Mouse (Mus musculus): ENCODE results near the gene Mzf1.
"Not testable (repeated sequence)": the region's sequence is repeated elsewhere in the genome, so short reads cannot be mapped to it uniquely, and the experiment has no call there.

Mzf1 gene

GRCm38 (mm10) chr7:13054287-13055010 is at the start of gene Mzf1:
TSS of gene Mzf1 (minus strand) at chr7:13054764.
- peak; percentile 92 for DNase-seq

DNA sequence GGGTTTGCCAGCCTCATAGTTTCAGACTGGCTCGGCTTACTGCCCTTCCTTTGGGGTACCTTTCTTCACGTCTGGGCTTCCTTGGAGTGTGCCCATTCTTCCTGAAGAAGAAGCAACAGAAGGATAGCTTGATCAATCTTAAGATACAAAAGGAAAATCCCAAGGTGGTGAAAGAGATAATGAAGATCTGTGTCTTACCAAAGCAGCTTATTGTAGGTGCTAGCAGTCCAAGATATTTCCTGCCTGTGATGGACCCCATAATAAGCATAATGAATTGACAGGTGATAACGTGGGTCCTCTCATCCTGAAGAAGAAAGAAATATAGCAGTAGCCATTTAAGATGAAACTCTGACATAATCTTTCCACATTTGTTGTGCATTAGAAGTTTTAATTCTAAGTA is 40.5 kb upstream of the Mzf1 start, which contains the start of gene Vmn1r85:
Gene Vmn1r85 (minus strand): TSS at position 101 of the 400 bp plus-strand sequence.
- no peak for DNase-seq

DNA sequence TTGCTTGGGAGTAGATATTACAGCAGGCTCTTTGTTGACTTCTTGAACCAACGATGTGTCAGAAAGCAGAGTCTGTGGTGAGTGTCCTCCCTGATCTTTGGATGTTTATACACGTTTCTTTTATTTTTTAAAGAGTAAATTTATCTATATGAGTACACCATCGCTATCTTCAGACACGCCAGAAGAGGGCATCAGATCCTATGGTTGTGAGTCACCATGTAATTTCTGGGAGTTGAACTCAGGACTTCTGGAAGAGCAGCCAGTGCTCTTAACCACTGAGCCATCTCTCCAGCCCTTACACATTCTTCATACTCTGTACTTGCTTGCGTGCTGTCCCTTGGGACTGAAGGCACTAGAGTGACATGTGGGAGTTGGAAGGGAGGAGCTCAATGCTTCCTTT is 17.7 kb upstream of the Mzf1 start:
- no peak for DNase-seq

DNA sequence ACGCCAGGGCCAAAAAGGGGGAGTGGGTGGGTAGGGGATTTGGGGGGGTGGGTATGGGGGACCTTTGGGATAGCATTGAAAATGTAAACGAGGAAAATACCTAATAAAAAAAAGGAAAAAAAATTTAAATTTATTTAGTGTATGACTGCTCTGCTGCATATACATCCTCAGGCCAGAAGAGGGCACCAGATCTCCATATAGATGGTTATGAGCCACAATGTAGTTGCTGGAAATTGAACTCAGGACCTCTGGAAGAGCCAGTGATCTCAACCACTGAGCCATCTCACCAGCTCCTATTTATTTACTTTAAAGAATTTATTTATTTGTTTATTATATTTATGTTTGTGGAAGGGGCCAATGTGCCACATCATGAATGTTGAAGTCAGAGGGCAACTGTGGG is 8.8 kb upstream of the Mzf1 start:
- not testable (repeated sequence) for DNase-seq

- DNase-seq: no peak
Observed at GRCm38 (mm10) chr7:13059536-13059935, 5.0 kb upstream of the Mzf1 start.

DNA sequence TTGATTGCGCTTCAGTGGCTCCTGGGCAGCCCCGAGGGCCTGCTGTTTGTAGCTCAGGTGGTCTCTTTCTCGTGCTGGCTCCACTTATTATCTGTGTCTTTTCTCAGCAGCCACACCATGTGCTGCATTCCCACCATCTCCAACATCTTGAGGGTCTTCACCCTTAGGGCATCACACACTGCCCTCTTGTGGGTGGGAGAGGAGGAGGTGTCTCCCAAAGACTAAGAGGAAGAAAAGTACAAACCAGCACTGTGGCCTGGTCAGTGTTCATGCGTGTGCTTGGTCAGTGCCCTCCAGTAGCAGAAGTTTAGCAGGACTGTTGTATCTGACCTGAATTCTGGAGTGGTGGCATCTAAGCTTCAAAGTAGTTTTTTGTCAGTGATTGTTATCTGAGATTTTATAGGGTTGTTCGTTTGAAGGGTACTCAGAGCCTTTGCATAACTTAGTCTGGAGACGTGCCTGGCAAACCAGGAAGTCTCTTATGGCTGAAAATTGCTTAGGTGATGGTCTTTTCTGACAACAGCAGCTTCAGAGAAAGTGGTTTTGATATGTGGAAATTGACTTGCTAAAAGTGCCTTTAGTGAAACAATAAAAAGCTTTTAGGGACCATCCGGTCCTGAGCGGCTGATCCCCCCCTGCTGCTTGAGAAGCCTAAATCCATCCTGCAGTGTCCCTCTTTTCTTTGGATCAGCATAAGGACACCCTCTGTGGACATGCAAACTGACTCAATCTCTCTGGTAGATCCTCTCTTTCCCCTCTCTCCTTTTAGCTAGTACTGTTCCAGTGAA is 2.5 kb upstream of the Mzf1 start:
- no peak for DNase-seq

DNA sequence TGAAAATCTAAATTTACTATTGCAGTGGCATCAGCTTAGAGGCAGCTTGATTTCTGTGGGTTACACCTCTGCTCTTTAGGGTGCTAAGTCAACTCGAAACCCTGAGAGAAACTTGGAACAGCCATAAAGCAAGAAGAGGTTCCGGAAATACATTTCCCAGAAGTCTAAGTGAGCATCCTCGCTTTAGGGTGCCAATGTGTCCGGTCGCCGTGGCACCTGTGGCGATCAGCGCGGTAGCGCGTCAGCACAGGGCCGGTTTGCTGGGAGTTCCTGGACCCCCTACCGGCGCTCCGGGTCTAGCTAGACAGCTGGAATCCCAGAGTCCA is 640 bp downstream of the Mzf1 start:
- no peak for DNase-seq

- DNase-seq: no peak
Observed at GRCm38 (mm10) chr7:13053501-13053900, 1.1 kb downstream of the Mzf1 start.

GRCm38 (mm10) chr7:13053001-13053400 is 1.6 kb downstream of the Mzf1 start:
- DNase-seq: no peak

DNA sequence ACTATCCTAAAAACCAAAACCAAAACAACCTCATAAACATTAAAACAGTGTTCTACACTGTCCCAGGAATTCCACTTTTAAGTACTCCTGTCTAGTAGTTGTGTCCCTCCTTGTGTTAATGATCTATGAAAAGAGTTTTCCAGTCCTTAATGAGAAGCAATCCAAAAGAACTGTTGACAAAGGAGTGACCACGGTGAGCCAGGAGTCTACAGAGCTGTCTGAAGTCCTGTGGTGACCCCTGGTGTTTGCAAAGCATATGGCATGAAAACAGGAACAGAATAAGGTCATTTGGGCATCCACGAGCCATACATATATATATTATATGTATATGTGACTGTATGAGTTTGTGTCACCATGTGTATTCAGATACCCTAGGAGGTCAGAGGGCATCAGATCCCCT is 8.5 kb downstream of the Mzf1 start:
- DNase-seq: no peak

GRCm38 (mm10) chr7:13044254-13044625 is 10.3 kb downstream of the Mzf1 start:
- DNase-seq: no peak

- DNase-seq: peak; percentile 67
Observed at GRCm38 (mm10) chr7:13043445-13044253, 10.9 kb downstream of the Mzf1 start.

GRCm38 (mm10) chr7:13043120-13043444 is 11.5 kb downstream of the Mzf1 start:
- no peak for DNase-seq

DNA sequence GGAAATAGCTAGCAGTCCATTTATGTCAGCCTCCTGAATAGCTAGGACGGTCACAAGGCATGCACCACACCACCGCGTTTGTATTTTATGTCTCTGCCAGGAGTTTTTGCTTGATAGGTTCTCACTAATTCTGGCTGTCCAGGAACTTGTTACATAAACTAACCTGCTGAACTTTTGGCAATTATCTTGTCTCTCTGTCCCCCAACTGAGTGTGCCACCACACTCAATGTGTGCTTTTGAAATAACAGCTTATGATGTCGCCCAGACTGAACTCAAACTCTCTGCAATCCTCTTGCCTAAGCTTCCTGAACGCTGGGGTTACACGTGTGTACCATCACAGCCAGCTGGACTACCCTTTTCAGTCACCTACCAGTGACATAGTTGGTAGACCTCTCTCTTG is 12.1 kb downstream of the Mzf1 start:
- no peak for DNase-seq

DNA sequence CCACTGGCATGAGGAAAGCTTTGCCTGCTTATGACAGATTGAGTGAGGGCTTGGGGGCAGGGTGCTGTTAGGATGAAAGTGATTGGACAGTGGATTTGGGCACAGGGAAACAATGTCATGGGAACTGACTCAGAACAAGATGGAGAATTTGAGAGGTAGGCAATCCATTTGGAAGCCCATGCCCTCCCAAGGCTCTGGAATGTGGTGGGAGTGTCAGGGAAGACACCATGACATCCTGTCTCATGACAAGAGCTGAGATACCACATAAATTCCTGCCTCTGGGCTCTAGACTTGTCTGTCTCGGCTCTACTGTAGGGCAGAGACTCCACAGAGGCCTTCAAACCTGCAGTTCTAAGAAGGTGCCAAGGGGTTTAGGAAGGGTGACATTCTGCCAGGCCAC is 13.3 kb downstream of the Mzf1 start:
- DNase-seq: no peak

DNA sequence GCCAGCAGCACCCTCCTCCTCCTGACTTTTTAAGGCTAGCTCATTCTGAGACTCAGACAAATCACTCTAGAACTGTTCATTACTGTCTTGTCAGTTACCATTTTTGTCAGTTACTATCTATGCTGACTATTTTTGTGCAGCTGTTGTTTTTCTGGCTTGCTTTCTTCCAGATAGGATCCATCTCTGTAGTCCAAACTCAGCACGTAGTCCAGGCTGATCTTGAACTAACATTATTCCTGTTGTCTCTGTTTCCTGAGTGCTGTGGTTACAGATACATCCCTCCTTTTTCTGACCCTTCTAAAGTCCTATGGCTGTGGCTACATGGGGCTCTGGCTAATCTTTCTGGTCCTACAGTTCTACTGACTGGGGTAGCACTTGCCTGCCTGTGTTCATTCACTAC is 15.4 kb downstream of the Mzf1 start:
- DNase-seq: no peak

GRCm38 (mm10) chr7:13038621-13039169 is 15.9 kb downstream of the Mzf1 start:
- DNase-seq: no peak

- peak; percentile 100 for DNase-seq
Observed at GRCm38 (mm10) chr7:13037901-13038555, 16.5 kb downstream of the Mzf1 start, which contains the start of gene Ube2m. TSS of gene Ube2m (minus strand) at chr7:13038275.

DNA sequence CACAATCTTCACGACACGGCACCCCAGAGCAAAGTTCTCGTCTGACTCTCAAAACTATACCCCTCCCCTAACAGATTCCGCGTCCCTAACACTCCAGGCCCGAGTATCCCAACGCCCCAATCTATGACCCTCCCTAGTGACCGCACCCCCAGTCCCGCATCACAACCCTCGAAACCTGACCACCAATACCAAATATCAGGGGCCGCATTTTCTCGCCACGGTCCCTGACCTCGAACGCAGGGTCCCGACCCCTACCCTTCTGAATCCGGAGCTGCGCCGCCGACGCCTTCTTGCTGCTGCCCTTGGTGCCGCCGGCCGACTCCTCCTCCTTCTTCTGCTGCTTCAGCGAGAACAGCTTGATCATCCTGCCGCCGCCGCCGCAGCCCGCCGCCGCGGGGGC is 17.2 kb downstream of the Mzf1 start:
- peak; percentile 66 for DNase-seq

- no peak for DNase-seq
Observed at GRCm38 (mm10) chr7:13036806-13037205, 17.8 kb downstream of the Mzf1 start.

DNA sequence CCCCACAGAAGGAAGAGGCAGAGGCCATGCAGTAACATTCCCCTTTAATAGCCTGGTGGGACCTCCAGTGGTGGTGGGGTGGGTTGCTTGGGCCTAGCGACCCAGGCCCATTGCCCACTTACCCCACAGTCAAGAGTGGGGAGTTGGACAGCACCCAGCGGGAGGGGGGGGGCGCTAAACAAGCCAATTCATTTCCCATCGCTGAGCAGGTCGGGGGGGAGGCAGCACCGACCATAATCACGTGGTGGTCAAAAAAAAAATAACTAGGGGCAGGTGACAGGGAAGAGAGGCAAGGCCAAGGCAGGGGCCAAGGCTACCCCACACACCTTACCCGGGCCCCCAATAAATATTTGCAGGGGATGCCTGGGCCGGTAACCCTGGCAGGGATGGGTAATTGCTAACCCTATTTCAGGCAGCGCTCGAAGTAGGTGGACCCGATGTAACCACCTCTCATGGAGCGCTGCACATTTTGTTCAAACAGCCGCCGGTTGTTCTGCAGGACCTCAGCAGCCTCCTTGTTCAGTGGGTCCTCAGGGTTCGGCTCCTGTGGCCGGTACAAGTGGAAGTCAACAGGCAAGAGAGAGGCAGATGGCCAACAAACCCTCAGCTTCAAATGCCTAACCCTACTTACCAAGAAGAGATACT is 19.2 kb downstream of the Mzf1 start:
- peak; percentile 54 for DNase-seq

Measured in right cerebral cortex, postnatal 4 days (tissue).